Mouse (Mus musculus) forebrain, postnatal 0 days (tissue): Measurements from ENCODE around the gene Tas2r107. TPM values are rescaled to one million over a fixed set of nuclear protein-coding genes. Genes with fewer than 3 reads are reported as not detected.
"Not testable (repeated sequence)": the region's sequence is repeated elsewhere in the genome, so short reads cannot be mapped to it uniquely, and the experiment has no call there.

Experiments used
- ATAC-seq: fragments of 200-750 bp; cut with Nextera tagmentation; 2 replicates; pipeline ENCODE4 v1.8.0; 2017; ENCODE audit warnings: mild to moderate bottlenecking, moderate library complexity
- DNase-seq: peaks from one replicate; pipeline ENCODE4 v3.0.0-alpha.2; 2015
- H3K27ac ChIP-seq: fragments of 300-500 bp; sonication (generic); 2 replicates; pipeline ENCODE4 v1.5.1; 2014; ENCODE audit warnings: low read depth, mild to moderate bottlenecking, antibody characterized with exemption, low read length, moderate library complexity, mixed read lengths
- H3K27me3 ChIP-seq: fragments of 300-500 bp; sonication (generic); 2 replicates; pipeline ENCODE4 v1.6.1; 2014; ENCODE audit warnings: mild to moderate bottlenecking, low read length, mixed read lengths; ENCODE audit not compliant: insufficient read depth
- H3K36me3 ChIP-seq: fragments of 300-500 bp; sonication (generic); 2 replicates; pipeline ENCODE4 v1.6.1; 2014; ENCODE audit warnings: mild to moderate bottlenecking, moderate library complexity; ENCODE audit not compliant: insufficient read depth
- H3K4me1 ChIP-seq: fragments of 300-500 bp; sonication (generic); 2 replicates; pipeline ENCODE4 v1.6.1; 2014; ENCODE audit warnings: antibody characterized with exemption; ENCODE audit not compliant: insufficient read depth
- H3K4me2 ChIP-seq: fragments of 300-500 bp; sonication (generic); 2 replicates; pipeline ENCODE4 v1.6.1; 2014; ENCODE audit warnings: low read depth, mild to moderate bottlenecking, moderate library complexity
- H3K4me3 ChIP-seq: fragments of 300-500 bp; sonication (generic); 2 replicates; pipeline ENCODE4 v1.5.1; 2014; ENCODE audit warnings: low read depth, low read length, mixed read lengths
- H3K9ac ChIP-seq: fragments of 300-500 bp; sonication (generic); 2 replicates; pipeline ENCODE4 v1.6.1; 2014; ENCODE audit warnings: mild to moderate bottlenecking
- H3K9me3 ChIP-seq: fragments of 300-500 bp; sonication (generic); 2 replicates; pipeline ENCODE4 v1.6.1; 2016; ENCODE audit warnings: low read length
- CTCF ChIP-seq: sonication (generic); IDR thresholded peaks from 2 replicates; pipeline ENCODE4 v1.5.1; 2016; ENCODE audit warnings: antibody characterized with exemption, control low read depth, low read depth
- WGBS: fragments of 180-500 bp; shearing (Covaris S2); extraction: QIAGEN DNeasy Blood & Tissue Kit; methylation state at CpG from one replicate; pipeline ENCODE4 v1.1.7; 2014; 5-methylcytosine and 5-hydroxymethylcytosine counted together
- polyA plus RNA-seq: library from polyadenylated mRNA; unstranded; fragments of >200 nt; fragmentation: Nextera tagmentation; extraction: Ambion mirVana; gene quantifications from 2 replicates; pipeline ENCODE4 v1.2.1, GENCODE M21; 2015
- total RNA-seq: library from RNA; depleted of rRNA; stranded (reverse); fragments of >200 nt; gene quantifications from 2 replicates; pipeline ENCODE4 v1.2.3, GENCODE M21; 2014; rRNA removed

Gene Tas2r107
- total RNA-seq (not detected in 2 replicates), polyA plus RNA-seq (not detected in 2 replicates)

DNA sequence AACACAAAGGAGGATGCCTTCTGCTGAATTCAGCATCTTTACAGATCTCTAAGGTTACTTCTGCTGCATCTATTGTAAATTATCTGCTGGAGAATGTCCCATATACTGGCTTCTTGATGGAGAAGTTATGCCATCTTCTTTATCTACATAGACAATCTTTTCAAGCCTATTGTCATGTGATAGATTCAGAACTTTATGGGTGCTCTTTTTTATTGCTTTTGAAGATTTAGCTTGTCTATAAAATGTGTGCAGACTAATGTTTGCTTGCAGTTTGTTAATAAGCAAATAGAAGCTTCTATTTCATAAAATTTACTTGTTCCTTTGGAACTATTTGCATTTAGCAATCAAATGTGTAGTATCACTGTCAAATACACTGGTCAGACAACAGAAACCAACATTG lies at the start of gene Tas2r107:
TSS of gene Tas2r107 (minus strand) at position 101 of the 400 bp plus-strand sequence.
- DNase-seq (no peak), ATAC-seq (no peak)
- no peak within 1 kb of the TSS for H3K9ac ChIP-seq
- H3K27ac ChIP-seq: no peak within 1 kb of the TSS
- TF ChIP-seq CTCF: no peak
- no peaks in the 10 kb centered on the region for H3K4me1 ChIP-seq
- H3K27me3 ChIP-seq: no peaks in the 10 kb centered on the region
- no peak within 1 kb of the TSS for H3K4me2 ChIP-seq
- peaks cover 7% of the 10 kb centered on the region; the same call in 1 of the 2 replicates for H3K9me3 ChIP-seq
- no peak within 1 kb of the TSS for H3K4me3 ChIP-seq
- no peaks in the 10 kb centered on the region for H3K36me3 ChIP-seq

DNA sequence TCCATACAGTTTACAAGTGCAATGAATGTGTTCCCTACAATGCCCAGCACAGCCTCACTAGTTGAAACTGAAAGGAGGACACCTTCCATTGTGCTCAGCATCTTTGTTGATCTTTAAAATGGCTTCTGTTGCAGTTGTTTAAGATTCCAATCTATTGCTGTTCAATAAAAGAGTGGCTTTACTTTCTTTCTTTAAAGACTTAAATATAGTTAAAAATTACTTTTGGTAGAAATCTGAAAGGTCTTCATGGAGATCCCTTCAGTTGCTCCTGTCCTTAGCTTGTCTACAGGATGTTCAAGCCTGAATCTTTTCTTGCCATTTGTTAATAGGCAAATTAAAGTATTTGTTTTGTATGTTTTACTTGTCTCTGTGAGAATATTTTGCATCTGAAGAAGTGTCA lies 30.0 kb upstream of the Tas2r107 start, which contains the start of gene Tas2r114:
TSS of gene Tas2r114 (minus strand) at position 101 of the 400 bp plus-strand sequence.
- Histone ChIP-seq H3K4me3 (no peak within 1 kb of the TSS), H3K4me1 (no peaks in the 10 kb centered on the region), H3K36me3 (no peaks in the 10 kb centered on the region), H3K27ac (no peak within 1 kb of the TSS), H3K9ac (no peak within 1 kb of the TSS), H3K9me3 (no peaks in the 10 kb centered on the region; the same call in 1 of the 2 replicates), H3K4me2 (no peak within 1 kb of the TSS), H3K27me3 (no peaks in the 10 kb centered on the region)
- DNase-seq (no peak), ATAC-seq (no peak)
- no peak for TF ChIP-seq CTCF

DNA sequence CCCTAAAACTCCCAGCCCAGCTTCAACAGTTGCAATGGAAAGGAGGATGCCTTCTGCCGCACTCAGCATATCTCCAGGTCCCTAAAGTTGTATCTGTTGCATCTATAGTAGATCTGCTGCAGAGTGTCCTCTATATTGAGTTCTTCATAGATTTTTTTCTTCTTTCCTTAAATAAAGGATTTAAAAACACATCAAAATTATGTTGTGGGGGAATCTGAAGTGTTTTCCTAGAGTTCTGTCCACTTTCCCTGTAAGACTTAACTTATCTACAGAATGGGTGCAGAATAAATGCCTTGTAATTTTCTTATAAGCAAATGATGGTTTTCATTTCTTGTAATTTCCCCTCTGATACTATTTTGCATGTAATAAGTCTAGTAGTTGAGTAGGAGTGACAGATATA lies 27.4 kb upstream of the Tas2r107 start, which contains the start of gene Tas2r105:
TSS of gene Tas2r105 (minus strand) at position 101 of the 400 bp plus-strand sequence.
- DNase-seq: no peak
- Histone ChIP-seq H3K27ac (no peak within 1 kb of the TSS), H3K9ac (no peak within 1 kb of the TSS), H3K36me3 (no peaks in the 10 kb centered on the region), H3K4me1 (no peaks in the 10 kb centered on the region), H3K9me3 (no peaks in the 10 kb centered on the region; the same call in 1 of the 2 replicates), H3K27me3 (no peaks in the 10 kb centered on the region), H3K4me3 (no peak within 1 kb of the TSS), H3K4me2 (no peak within 1 kb of the TSS)
- TF ChIP-seq CTCF: no peak
- 79% methylated on average over 1 of the region's 1 CpGs for whole genome bisulfite sequencing
- ATAC-seq: no peak

DNA sequence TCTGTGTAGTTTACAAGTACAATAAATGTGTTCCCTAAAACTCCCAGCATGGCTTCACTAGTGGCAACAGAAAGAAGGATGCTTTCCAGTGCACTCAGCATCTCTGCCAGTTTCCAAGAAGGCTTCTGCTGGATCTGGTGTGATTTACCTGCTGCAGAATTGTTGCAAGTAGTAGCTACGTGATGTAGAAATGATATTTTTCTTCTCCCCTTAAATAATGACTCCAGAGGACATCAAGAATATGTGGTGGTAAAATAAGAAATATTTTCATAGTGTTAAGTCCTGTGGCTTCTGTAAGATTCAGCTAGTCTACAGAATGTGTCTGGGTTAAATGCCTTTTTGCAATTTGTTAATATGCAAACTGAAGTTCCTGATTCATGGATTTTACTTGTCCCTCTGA lies 25.7 kb upstream of the Tas2r107 start, which contains the start of gene Tas2r104:
TSS of gene Tas2r104 (minus strand) at position 101 of the 400 bp plus-strand sequence.
- ATAC-seq (no peak), DNase-seq (no peak)
- Histone ChIP-seq H3K4me1 (no peaks in the 10 kb centered on the region), H3K36me3 (no peaks in the 10 kb centered on the region), H3K4me2 (no peak within 1 kb of the TSS), H3K9me3 (no peaks in the 10 kb centered on the region; the same call in 1 of the 2 replicates), H3K27ac (no peak within 1 kb of the TSS), H3K4me3 (no peak within 1 kb of the TSS), H3K27me3 (no peaks in the 10 kb centered on the region), H3K9ac (no peak within 1 kb of the TSS)
- WGBS: 74% methylated on average over 1 of the region's 1 CpGs
- TF ChIP-seq CTCF: no peak

DNA sequence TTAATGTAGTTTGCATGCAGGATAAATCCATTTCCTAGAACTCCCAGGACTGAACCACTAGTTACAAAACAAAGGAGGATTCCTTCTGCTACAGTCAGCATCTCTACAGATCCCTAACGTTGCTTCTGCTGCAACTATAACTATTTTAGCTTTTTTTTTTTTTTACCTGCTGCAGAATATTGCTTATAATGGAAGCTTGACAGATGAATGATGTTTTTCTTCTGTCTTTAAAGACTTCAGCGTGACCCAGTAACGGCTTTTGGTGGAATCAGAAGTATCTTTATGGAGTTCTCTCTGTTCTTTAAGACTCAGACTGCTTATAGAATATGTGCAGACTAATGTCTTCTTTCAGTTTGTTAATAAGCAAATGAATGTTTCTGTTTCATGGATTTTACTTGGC lies 18.8 kb upstream of the Tas2r107 start, which contains the start of gene Tas2r106:
TSS of gene Tas2r106 (minus strand) at position 101 of the 400 bp plus-strand sequence.
- H3K4me1 ChIP-seq: no peaks in the 10 kb centered on the region
- peaks cover 4% of the 10 kb centered on the region; the same call in 1 of the 2 replicates for H3K9me3 ChIP-seq
- H3K27me3 ChIP-seq: no peaks in the 10 kb centered on the region
- ATAC-seq (no peak), DNase-seq (no peak)
- no peak within 1 kb of the TSS for H3K9ac ChIP-seq
- no peak within 1 kb of the TSS for H3K27ac ChIP-seq
- no peak within 1 kb of the TSS for H3K4me3 ChIP-seq
- no peaks in the 10 kb centered on the region for H3K36me3 ChIP-seq
- no peak for TF ChIP-seq CTCF
- WGBS: 67% methylated on average over 3 of the region's 3 CpGs
- H3K4me2 ChIP-seq: no peak within 1 kb of the TSS

DNA sequence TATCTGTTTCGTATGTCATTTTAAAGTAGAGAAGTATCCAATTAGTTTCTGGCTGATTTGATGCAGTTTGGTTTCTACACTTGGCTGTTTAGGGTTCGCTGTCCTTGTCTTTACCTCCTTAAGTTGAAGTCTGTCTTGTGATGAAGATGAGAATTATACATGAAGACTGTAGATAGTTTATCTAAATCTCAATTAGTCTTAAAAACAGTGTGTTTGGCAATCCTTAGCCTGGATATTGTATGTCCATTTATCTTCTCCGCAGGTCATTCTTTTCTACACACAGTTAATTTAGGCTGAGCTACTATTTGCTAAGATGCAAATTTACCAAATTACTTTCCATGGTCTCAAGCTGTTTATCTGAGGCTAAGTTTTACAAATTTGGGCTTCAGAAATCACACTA lies 29.1 kb downstream of the Tas2r107 start, which contains the start of gene Tas2r130:
TSS of gene Tas2r130 (minus strand) at position 101 of the 400 bp plus-strand sequence.
- 75% methylated on average over 3 of the region's 3 CpGs for WGBS
- H3K4me1 ChIP-seq: no peaks in the 10 kb centered on the region
- no peak within 1 kb of the TSS for H3K4me3 ChIP-seq
- no peaks in the 10 kb centered on the region for H3K27me3 ChIP-seq
- no peaks in the 10 kb centered on the region for H3K36me3 ChIP-seq
- no peak for ATAC-seq
- no peak within 1 kb of the TSS for H3K27ac ChIP-seq
- no peak for DNase-seq
- TF ChIP-seq CTCF: no peak
- H3K9ac ChIP-seq: no peak within 1 kb of the TSS
- 0 out of 2 replicates have a peak, but pooled peaks cover 2% of the 10 kb centered on the region for H3K9me3 ChIP-seq
- no peak within 1 kb of the TSS for H3K4me2 ChIP-seq

DNA sequence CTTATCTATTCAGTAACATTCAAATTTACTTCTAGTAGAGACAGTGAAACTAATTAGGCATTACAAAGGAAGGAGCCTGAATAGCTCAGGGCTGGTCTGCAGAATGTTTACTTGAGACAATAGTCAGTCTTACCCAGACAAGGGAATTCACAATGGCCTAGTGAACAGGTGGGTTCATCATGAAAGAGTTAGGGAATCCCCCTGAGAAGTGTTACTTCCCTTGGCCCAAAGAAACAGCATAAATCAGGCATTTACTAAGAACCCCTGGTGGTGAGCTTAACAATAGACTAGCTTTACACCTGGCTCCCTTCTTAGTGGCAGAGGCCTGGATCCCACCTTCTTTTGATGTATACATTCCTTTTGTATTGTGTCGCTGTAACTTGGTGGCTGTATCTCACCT lies 50.0 kb downstream of the Tas2r107 start:
- H3K27ac ChIP-seq, ATAC-seq, DNase-seq, H3K9ac ChIP-seq, H3K4me3 ChIP-seq, H3K4me1 ChIP-seq, H3K27me3 ChIP-seq, H3K4me2 ChIP-seq, H3K9me3 ChIP-seq, H3K36me3 ChIP-seq: not testable (repeated sequence)
- WGBS: 94% methylated on average over 1 of the region's 1 CpGs

Other genes starting within 250 kb of the Tas2r107 start
- gene 5430401F13Rik, start 173.7 kb downstream of the Tas2r107 start, total RNA-seq: not detected in 2 replicates
- gene 5430401F13Rik, start 173.7 kb downstream of the Tas2r107 start, polyA plus RNA-seq: not detected in 2 replicates
- not detected in 2 replicates for gene Gm6619, start 173.7 kb downstream of the Tas2r107 start, total RNA-seq
- not detected in 2 replicates for gene Gm6619, start 173.7 kb downstream of the Tas2r107 start, polyA plus RNA-seq
- gene Tas2r130, start 29.2 kb downstream of the Tas2r107 start, total RNA-seq: not detected in 2 replicates
- not detected in 2 replicates for gene Tas2r130, start 29.2 kb downstream of the Tas2r107 start, polyA plus RNA-seq
- gene Tas2r106, start 18.7 kb upstream of the Tas2r107 start, total RNA-seq: not detected in 2 replicates
- gene Tas2r106, start 18.7 kb upstream of the Tas2r107 start, polyA plus RNA-seq: not detected in 2 replicates
- gene Tas2r104, start 25.6 kb upstream of the Tas2r107 start, total RNA-seq: not detected in 2 replicates
- not detected in 2 replicates for gene Tas2r104, start 25.6 kb upstream of the Tas2r107 start, polyA plus RNA-seq
- gene Tas2r105, start 27.3 kb upstream of the Tas2r107 start, total RNA-seq: not detected in 2 replicates
- gene Tas2r105, start 27.3 kb upstream of the Tas2r107 start, polyA plus RNA-seq: not detected in 2 replicates
- gene Tas2r114, start 29.9 kb upstream of the Tas2r107 start, total RNA-seq: not detected in 2 replicates
- not detected in 2 replicates for gene Tas2r114, start 29.9 kb upstream of the Tas2r107 start, polyA plus RNA-seq